Mouse (Mus musculus) E14TG2a.4 (cell line): Measurements from ENCODE around the gene Lims1.

Experiments
- H3K27me3 ChIP-seq: 2 replicates; pipeline ENCODE4 v1.6.1; 2014; ENCODE audit warnings: low read length, control low read depth; ENCODE audit not compliant: insufficient read depth
- H3K36me3 ChIP-seq: 2 replicates; pipeline ENCODE4 v1.6.1; 2014; ENCODE audit warnings: low read length, control low read depth; ENCODE audit not compliant: insufficient read depth
- H3K4me1 ChIP-seq: replicated peaks from 2 replicates; pipeline ENCODE4 v1.6.1; 2014; ENCODE audit warnings: low read depth, low read length, control low read depth
- H3K4me3 ChIP-seq: replicated peaks from 2 replicates; pipeline ENCODE4 v1.5.1; 2014; ENCODE audit warnings: mild to moderate bottlenecking, low read length
- H3K9me3 ChIP-seq: 2 replicates; pipeline ENCODE4 v1.6.1; 2014; ENCODE audit warnings: low read length, control low read depth
- CTCF ChIP-seq: conservative IDR thresholded peaks from 2 replicates; pipeline ENCODE4 v1.5.1; 2014; ENCODE audit warnings: low read length
- NANOG ChIP-seq: IDR thresholded peaks from 2 replicates; pipeline ENCODE4 v1.6.1; 2014; ENCODE audit warnings: borderline replicate concordance, low read length, mixed read lengths
- POU5F1 ChIP-seq: IDR thresholded peaks from 2 replicates; pipeline ENCODE4 v1.6.1; 2014; ENCODE audit warnings: low read length, borderline replicate concordance

Gene Lims1

DNA sequence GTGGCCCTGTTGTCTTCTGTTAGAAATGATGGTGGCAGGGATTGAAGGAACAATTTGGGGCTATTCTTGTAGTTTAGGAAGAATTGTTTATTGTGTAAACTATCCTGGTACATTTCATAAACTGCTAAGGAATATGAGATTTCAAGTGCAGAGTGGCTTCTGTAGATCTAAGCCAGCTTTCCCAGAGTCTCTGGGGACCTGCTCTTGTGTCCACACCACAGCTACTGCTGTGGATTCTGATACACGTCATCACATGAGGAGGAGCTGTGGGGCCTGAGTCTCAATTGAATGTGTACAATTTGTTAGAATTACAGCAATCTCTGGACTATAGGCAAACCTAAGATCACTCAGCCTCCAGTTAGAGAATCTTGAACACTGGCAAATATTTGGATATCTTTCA is 15.3 kb downstream of the Lims1 start:
- peaks cover 25% of the 10 kb centered on the region for H3K4me1 ChIP-seq
- H3K9me3 ChIP-seq, result no peaks in the 10 kb centered on the region
- no peak for TF ChIP-seq NANOG
- no peak for TF ChIP-seq POU5F1
- no peak for TF ChIP-seq CTCF
- H3K4me3 ChIP-seq, result no peak overlapping the region
- H3K27me3 ChIP-seq, result no peaks in the 10 kb centered on the region
- peaks cover 15% of the 10 kb centered on the region for H3K36me3 ChIP-seq

DNA sequence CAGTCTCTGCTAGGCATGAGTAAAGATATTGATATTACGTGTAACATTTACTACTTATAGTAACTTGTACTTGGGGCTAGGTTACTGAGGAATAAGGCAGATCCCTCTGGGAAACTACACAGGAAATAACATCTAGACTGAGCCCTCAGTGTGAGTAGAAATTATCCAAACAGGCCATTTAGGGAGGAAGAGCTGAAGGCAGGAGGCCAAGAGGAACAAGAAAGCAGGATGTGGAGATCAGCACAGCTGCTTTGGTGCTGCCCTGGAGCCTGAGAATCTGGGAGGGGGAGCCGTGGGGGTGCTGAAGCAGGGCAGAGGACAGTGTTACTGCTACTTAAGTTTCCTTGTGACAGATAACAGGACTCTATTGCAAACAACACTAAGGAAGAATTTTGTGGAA is 18.4 kb downstream of the Lims1 start:
- Histone ChIP-seq H3K4me3 (no peak overlapping the region), H3K4me1 (peaks cover 38% of the 10 kb centered on the region), H3K9me3 (no peaks in the 10 kb centered on the region), H3K36me3 (peaks cover 15% of the 10 kb centered on the region), H3K27me3 (no peaks in the 10 kb centered on the region)
- TF ChIP-seq CTCF (no peak), NANOG (no peak), POU5F1 (no peak)

DNA sequence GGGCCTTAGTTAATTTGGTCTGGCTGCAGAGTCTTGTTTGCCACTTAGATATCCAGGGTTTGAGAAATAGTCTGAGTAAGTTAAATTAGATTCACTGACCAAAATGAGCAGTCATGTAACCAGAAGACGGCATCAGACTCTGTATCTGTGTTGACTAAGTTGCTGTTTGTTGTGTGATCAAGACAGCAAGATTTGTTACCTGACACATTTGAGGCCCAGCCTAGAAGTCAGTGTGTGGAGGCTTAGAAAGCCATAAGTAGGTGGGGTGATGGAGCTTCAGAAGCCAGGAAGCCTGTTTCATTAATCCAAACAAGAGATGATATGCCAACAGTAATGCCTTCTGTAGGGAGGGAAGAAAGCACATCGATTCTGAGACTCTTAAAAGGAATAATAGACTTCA is 18.9 kb downstream of the Lims1 start:
- no peaks in the 10 kb centered on the region for H3K9me3 ChIP-seq
- no peak for TF ChIP-seq POU5F1
- no peak for TF ChIP-seq CTCF
- no peak for TF ChIP-seq NANOG
- H3K36me3 ChIP-seq, result peaks cover 15% of the 10 kb centered on the region
- H3K4me1 ChIP-seq, result peaks cover 41% of the 10 kb centered on the region
- no peak overlapping the region for H3K4me3 ChIP-seq
- H3K27me3 ChIP-seq, result no peaks in the 10 kb centered on the region

DNA sequence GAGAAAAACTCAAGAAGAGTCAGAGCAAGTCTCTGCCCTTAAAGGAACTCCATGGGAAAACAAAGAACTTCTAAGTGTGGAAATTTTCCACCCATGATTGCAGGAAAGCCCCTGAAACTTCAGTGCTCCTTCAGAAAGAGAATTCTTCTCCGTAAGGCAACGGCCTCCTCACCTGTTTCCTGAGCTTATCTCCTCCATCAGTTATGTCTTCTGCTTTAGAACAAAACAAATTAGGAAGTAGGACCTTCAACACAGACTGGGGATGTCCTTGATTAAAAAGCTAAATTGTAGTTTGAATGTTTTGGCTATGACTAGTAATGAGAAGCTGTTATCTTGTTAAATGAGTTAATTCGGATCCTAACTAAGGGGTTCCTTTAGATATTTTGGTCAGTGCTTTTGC is 20.3 kb downstream of the Lims1 start:
- H3K36me3 ChIP-seq, result peaks cover 9% of the 10 kb centered on the region; the same call in 1 of the 2 replicates
- no peaks in the 10 kb centered on the region for H3K27me3 ChIP-seq
- TF ChIP-seq POU5F1, result no peak
- TF ChIP-seq NANOG, result no peak
- no peak for TF ChIP-seq CTCF
- no peaks in the 10 kb centered on the region for H3K9me3 ChIP-seq
- H3K4me1 ChIP-seq, result peaks cover 42% of the 10 kb centered on the region
- no peak overlapping the region for H3K4me3 ChIP-seq

DNA sequence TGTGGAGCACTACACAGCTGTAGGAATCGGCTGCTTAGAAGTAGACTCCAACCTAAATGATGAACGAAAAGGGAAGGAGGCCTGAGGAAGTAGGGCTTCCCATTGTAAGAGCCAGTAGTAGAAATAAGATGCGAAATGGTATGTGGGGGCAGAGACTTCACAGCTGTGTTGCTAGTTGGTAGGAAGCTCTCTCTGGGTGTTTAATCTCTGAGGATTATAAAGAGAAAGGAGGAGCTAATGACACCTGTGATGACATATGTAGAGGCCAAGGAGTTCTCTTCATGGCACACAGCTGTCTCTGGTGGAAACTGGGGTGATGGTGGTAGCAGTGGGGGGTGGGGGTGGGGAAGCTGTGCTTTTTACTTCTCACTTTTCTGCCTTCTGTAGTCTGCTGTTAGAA is 27.3 kb downstream of the Lims1 start:
- Histone ChIP-seq H3K9me3 (no peaks in the 10 kb centered on the region), H3K4me1 (peaks cover 50% of the 10 kb centered on the region), H3K27me3 (no peaks in the 10 kb centered on the region), H3K36me3 (0 out of 2 replicates have a peak, but pooled peaks cover 10% of the 10 kb centered on the region), H3K4me3 (no peak overlapping the region)
- no peak for TF ChIP-seq CTCF
- TF ChIP-seq NANOG, result no peak
- no peak for TF ChIP-seq POU5F1

DNA sequence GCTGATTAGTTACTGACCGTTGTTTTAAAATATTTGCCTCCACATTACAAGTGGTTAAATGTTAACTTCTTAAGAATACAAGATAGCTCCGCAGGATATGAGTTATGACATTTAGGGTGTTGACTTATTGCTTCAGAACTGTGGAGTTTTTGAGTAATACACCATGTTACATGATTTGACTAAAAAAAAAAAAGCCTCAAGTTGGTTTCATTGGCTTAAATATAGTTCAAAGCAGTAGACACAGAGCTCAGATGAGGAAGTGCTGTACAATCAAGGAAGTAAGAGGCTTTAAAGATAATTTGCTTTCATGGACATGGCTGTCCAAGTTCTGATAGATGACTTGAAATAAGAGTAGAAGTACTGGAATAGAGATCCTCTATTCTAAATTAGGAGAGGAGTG is 28.4 kb downstream of the Lims1 start:
- TF ChIP-seq POU5F1, result no peak
- no peak for TF ChIP-seq NANOG
- no peak for TF ChIP-seq CTCF
- H3K9me3 ChIP-seq, result no peaks in the 10 kb centered on the region
- no peaks in the 10 kb centered on the region for H3K27me3 ChIP-seq
- H3K4me3 ChIP-seq, result no peak overlapping the region
- H3K36me3 ChIP-seq, result 0 out of 2 replicates have a peak, but pooled peaks cover 13% of the 10 kb centered on the region
- H3K4me1 ChIP-seq, result peaks cover 49% of the 10 kb centered on the region

DNA sequence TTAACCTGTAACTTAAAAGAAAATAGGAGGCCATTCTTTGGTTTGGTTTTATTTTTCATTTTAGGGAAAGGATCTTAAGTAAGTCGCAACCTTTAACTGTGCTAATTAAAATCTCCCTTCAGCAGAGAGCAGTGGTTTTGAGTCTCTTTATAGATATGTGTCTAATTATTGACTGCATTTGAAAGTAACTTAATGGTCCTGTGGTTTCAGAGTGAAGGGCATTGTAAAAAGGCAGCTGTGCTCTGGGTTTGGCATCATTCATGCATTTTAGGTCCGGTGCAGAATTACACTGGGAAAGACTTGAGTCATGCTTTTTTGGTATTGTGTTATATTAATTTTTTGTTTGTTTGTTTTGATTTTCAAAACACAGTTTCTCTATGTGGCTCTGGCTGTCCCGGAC is 29.1 kb downstream of the Lims1 start:
- TF ChIP-seq POU5F1 (no peak), CTCF (no peak), NANOG (no peak)
- H3K4me3 ChIP-seq, result no peak overlapping the region
- no peaks in the 10 kb centered on the region for H3K9me3 ChIP-seq
- H3K36me3 ChIP-seq, result 0 out of 2 replicates have a peak, but pooled peaks cover 13% of the 10 kb centered on the region
- peaks cover 44% of the 10 kb centered on the region for H3K4me1 ChIP-seq
- no peaks in the 10 kb centered on the region for H3K27me3 ChIP-seq

DNA sequence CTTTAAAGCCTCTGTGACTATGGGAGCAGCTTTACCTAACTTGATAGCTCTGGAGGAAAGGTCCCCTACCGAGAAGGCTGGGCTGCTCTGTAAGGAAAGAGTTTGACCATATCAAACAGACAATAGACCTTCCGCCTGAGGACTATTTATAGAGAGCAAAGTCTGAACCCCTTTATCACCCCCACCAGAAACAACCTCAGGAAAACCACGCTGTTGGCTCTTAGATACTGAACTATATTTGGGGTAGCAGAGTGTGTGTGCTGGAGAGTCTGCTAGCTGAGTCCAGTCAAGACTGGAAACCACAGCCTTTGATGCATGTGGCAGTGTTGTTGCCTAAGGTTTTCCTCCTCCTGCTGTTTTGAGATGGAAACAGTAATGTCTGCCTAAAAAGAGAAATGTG is 31.3 kb downstream of the Lims1 start:
- H3K4me3 ChIP-seq, result no peak overlapping the region
- H3K27me3 ChIP-seq, result no peaks in the 10 kb centered on the region
- TF ChIP-seq CTCF, result no peak
- no peak for TF ChIP-seq NANOG
- TF ChIP-seq POU5F1, result no peak
- 0 out of 2 replicates have a peak, but pooled peaks cover 13% of the 10 kb centered on the region for H3K36me3 ChIP-seq
- H3K4me1 ChIP-seq, result peaks cover 54% of the 10 kb centered on the region
- H3K9me3 ChIP-seq, result no peaks in the 10 kb centered on the region

DNA sequence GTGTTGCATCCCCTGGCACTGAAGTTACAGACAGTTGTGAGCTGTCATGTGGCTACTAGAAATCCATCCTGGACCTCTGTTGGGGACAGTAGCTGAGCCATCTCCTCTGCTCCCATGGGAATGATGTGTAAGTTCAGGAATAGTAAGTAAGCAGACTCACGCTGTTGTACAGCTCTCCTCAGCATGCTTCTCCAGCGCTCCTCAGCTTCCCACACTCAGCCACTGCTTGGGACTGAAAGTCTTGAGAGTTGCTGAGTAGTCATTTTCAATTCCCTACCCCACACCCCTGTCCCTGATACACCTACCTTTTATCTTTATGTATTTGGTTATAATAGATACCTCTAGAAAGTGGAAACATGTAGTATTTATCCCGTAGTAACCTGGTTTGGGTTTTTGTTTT is 33.2 kb downstream of the Lims1 start:
- Histone ChIP-seq H3K27me3 (no peaks in the 10 kb centered on the region), H3K4me3 (no peak overlapping the region), H3K36me3 (peaks cover 5% of the 10 kb centered on the region; the same call in 1 of the 2 replicates), H3K4me1 (peaks cover 51% of the 10 kb centered on the region), H3K9me3 (no peaks in the 10 kb centered on the region)
- no peak for TF ChIP-seq NANOG
- TF ChIP-seq CTCF, result no peak
